Mouse (Mus musculus): ENCODE measurements at regions not wholly inside any gene's neighbourhood (a gene's known extent, or its start where the extent isn't known, plus 50 kb on each side); places are given as distances from the start of the nearest gene placed in this dataset.

- TF ChIP-seq CTCF (IDR thresholded peaks at IDR 0.05; ENCODE audit: insufficient read depth, low read length) (no peak), POLR2A (IDR thresholded peaks at IDR 0.05; ENCODE audit: borderline replicate concordance, extremely low read depth, low read depth, low read length) (no peak)
- no peak for DNase-seq
- H3K4me1 ChIP-seq (ENCODE audit: control insufficient read depth, insufficient read depth, low read length) = no peaks in the 10 kb centered on the region
- H3K4me3 ChIP-seq (replicated peaks; ENCODE audit: extremely low read depth, low read depth, low read length) = no peak overlapping the region
- WGBS = 67% methylated on average over 5 of the region's 5 CpGs
These were observed 383.6 kb downstream of the Cd83 start for GRCm38 (mm10) chr13:44168186-44168585.

GRCm38 (mm10) chr13:44171639-44172038 is 387.1 kb downstream of the Cd83 start:
- 47% methylated on average over 6 of the region's 6 CpGs for WGBS
- DNase-seq = no peak
- TF ChIP-seq POLR2A (IDR thresholded peaks at IDR 0.05; ENCODE audit: borderline replicate concordance, extremely low read depth, low read depth, low read length) (no peak), CTCF (IDR thresholded peaks at IDR 0.05; ENCODE audit: insufficient read depth, low read length) (no peak)
- Histone ChIP-seq H3K4me1 (ENCODE audit: control insufficient read depth, insufficient read depth, low read length) (no peaks in the 10 kb centered on the region), H3K4me3 (replicated peaks; ENCODE audit: extremely low read depth, low read depth, low read length) (no peak overlapping the region)

- no peaks in the 10 kb centered on the region for H3K4me1 ChIP-seq (ENCODE audit: control insufficient read depth, insufficient read depth, low read length)
- DNase-seq = no peak
- H3K4me3 ChIP-seq (replicated peaks; ENCODE audit: extremely low read depth, low read depth, low read length) = no peak overlapping the region
- TF ChIP-seq POLR2A (IDR thresholded peaks at IDR 0.05; ENCODE audit: borderline replicate concordance, extremely low read depth, low read depth, low read length) (no peak), CTCF (IDR thresholded peaks at IDR 0.05; ENCODE audit: insufficient read depth, low read length) (no peak)
- 76% methylated on average over 5 of the region's 5 CpGs for WGBS
These were observed 388.1 kb downstream of the Cd83 start for GRCm38 (mm10) chr13:44172701-44173100.

- DNase-seq = no peak
- Histone ChIP-seq H3K4me3 (replicated peaks; ENCODE audit: extremely low read depth, low read depth, low read length) (no peak overlapping the region), H3K4me1 (ENCODE audit: control insufficient read depth, insufficient read depth, low read length) (no peaks in the 10 kb centered on the region)
- WGBS = 90% methylated on average over 2 of the region's 2 CpGs
- TF ChIP-seq POLR2A (IDR thresholded peaks at IDR 0.05; ENCODE audit: borderline replicate concordance, extremely low read depth, low read depth, low read length) (no peak), CTCF (IDR thresholded peaks at IDR 0.05; ENCODE audit: insufficient read depth, low read length) (no peak)
These were observed 389.7 kb downstream of the Cd83 start for GRCm38 (mm10) chr13:44174236-44174635.

GRCm38 (mm10) chr13:44175300-44176036 is 390.9 kb downstream of the Cd83 start:
- Histone ChIP-seq H3K4me1 (ENCODE audit: control insufficient read depth, insufficient read depth, low read length) (no peaks in the 10 kb centered on the region), H3K4me3 (replicated peaks; ENCODE audit: extremely low read depth, low read depth, low read length) (no peak overlapping the region)
- DNase-seq = no peak
- TF ChIP-seq CTCF (IDR thresholded peaks at IDR 0.05; ENCODE audit: insufficient read depth, low read length) (no peak), POLR2A (IDR thresholded peaks at IDR 0.05; ENCODE audit: borderline replicate concordance, extremely low read depth, low read depth, low read length) (no peak)
- WGBS = 63% methylated on average over 8 of the region's 8 CpGs

- TF ChIP-seq POLR2A (IDR thresholded peaks at IDR 0.05; ENCODE audit: borderline replicate concordance, extremely low read depth, low read depth, low read length) (no peak), CTCF (IDR thresholded peaks at IDR 0.05; ENCODE audit: insufficient read depth, low read length) (no peak)
- H3K4me3 ChIP-seq (replicated peaks; ENCODE audit: extremely low read depth, low read depth, low read length) = no peak overlapping the region
- 90% methylated on average over 8 of the region's 8 CpGs for WGBS
- no peaks in the 10 kb centered on the region for H3K4me1 ChIP-seq (ENCODE audit: control insufficient read depth, insufficient read depth, low read length)
- no peak for DNase-seq
These were observed 391.5 kb downstream of the Cd83 start for GRCm38 (mm10) chr13:44176121-44176520.

GRCm38 (mm10) chr13:44178006-44178405 is 393.4 kb downstream of the Cd83 start:
- no peak for DNase-seq
- WGBS = 83% methylated on average over 6 of the region's 6 CpGs
- TF ChIP-seq POLR2A (IDR thresholded peaks at IDR 0.05; ENCODE audit: borderline replicate concordance, extremely low read depth, low read depth, low read length) (no peak), CTCF (IDR thresholded peaks at IDR 0.05; ENCODE audit: insufficient read depth, low read length) (no peak)
- Histone ChIP-seq H3K4me1 (ENCODE audit: control insufficient read depth, insufficient read depth, low read length) (no peaks in the 10 kb centered on the region), H3K4me3 (replicated peaks; ENCODE audit: extremely low read depth, low read depth, low read length) (no peak overlapping the region)

- TF ChIP-seq CTCF (IDR thresholded peaks at IDR 0.05; ENCODE audit: insufficient read depth, low read length) (no peak), POLR2A (IDR thresholded peaks at IDR 0.05; ENCODE audit: borderline replicate concordance, extremely low read depth, low read depth, low read length) (no peak)
- Histone ChIP-seq H3K4me3 (replicated peaks; ENCODE audit: extremely low read depth, low read depth, low read length) (no peak overlapping the region), H3K4me1 (ENCODE audit: control insufficient read depth, insufficient read depth, low read length) (no peaks in the 10 kb centered on the region)
- no peak for DNase-seq
- 81% methylated on average over 3 of the region's 3 CpGs for WGBS
These were observed 395.8 kb downstream of the Cd83 start for GRCm38 (mm10) chr13:44180384-44180783.

- no peak for DNase-seq
- WGBS = 38% methylated on average over 15 of the region's 15 CpGs
These were observed 398.1 kb downstream of the Cd83 start for GRCm38 (mm10) chr13:44182544-44183191.

GRCm38 (mm10) chr13:44195365-44195764 is 410.8 kb downstream of the Cd83 start:
- Histone ChIP-seq H3K4me3 (replicated peaks; ENCODE audit: extremely low read depth, low read depth, low read length) (no peak overlapping the region), H3K4me1 (ENCODE audit: control insufficient read depth, insufficient read depth, low read length) (no peaks in the 10 kb centered on the region)
- WGBS = 91% methylated on average over 5 of the region's 5 CpGs
- DNase-seq = no peak
- TF ChIP-seq POLR2A (IDR thresholded peaks at IDR 0.05; ENCODE audit: borderline replicate concordance, extremely low read depth, low read depth, low read length) (no peak), CTCF (IDR thresholded peaks at IDR 0.05; ENCODE audit: insufficient read depth, low read length) (no peak)

More at GRCm38 (mm10) chr13:44182544-44183191, 398.1 kb downstream of the Cd83 start:
- TF ChIP-seq CTCF (IDR thresholded peaks at IDR 0.05; ENCODE audit: insufficient read depth, low read length) (no peak), POLR2A (IDR thresholded peaks at IDR 0.05; ENCODE audit: borderline replicate concordance, extremely low read depth, low read depth, low read length) (no peak)
- Histone ChIP-seq H3K4me3 (replicated peaks; ENCODE audit: extremely low read depth, low read depth, low read length) (no peak overlapping the region), H3K4me1 (ENCODE audit: control insufficient read depth, insufficient read depth, low read length) (no peaks in the 10 kb centered on the region)

Data from lung, adult 2 months (tissue).